Mouse (Mus musculus) lung, postnatal 25 days (tissue): ENCODE measurements around the gene Auts2.
A peak's percentile ranks its signal among the peaks of the same experiment; 100 is the strongest.

Source experiments
- DNase-seq: peaks from one replicate; pipeline ENCODE4 v3.0.0; 2022; ENCODE audit warnings: low spot score

Auts2 gene

GRCm38 (mm10) chr5:132255579-132255978 lies 287.6 kb downstream of the Auts2 start:
- no peak for DNase-seq

DNA sequence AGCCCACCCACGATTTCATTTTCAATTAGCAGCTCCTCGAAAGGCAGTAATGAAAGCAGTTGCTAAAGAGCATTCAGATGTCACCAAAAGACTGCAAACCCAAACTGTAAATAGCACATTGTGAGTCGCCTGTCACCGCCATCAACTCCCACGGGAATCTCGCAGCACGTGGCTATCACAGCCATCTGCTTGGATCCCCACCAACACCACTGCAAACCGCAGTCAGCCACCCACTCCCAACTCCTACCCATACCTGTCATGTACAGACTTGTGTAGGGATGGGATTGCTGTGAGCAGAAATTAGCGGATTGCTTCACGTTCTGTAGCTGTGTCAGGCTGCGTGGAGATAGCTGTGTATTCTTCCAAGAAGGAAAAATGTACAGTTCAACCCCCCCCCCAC lies 293.6 kb downstream of the Auts2 start:
- no peak for DNase-seq

- DNase-seq: no peak
Observed at GRCm38 (mm10) chr5:132248069-132248468, 295.1 kb downstream of the Auts2 start.

GRCm38 (mm10) chr5:132235460-132235859 lies 307.7 kb downstream of the Auts2 start:
- no peak for DNase-seq

DNA sequence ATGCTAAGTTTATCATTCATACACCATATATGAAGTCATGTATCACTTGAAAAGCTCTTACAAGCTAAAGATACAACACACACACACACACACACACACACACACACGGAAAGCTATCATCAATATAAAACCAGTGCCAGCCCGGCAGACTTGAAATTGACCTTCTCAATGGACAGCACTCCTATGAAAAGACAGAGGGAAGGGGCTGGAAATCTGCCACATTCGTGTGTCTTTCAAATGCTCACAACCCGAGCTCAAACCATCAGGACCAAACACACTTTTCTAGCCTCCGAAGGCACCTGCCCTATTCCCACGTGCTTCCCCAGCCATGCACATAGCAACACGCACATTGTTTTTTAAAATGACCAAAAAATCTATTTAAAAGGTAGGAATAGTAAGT lies 308.7 kb downstream of the Auts2 start:
- DNase-seq: no peak

- peak; percentile 56 for DNase-seq
Observed at GRCm38 (mm10) chr5:132231280-132232047, 311.7 kb downstream of the Auts2 start.

GRCm38 (mm10) chr5:132229644-132230357 lies 313.3 kb downstream of the Auts2 start:
- DNase-seq: peak; percentile 5

DNA sequence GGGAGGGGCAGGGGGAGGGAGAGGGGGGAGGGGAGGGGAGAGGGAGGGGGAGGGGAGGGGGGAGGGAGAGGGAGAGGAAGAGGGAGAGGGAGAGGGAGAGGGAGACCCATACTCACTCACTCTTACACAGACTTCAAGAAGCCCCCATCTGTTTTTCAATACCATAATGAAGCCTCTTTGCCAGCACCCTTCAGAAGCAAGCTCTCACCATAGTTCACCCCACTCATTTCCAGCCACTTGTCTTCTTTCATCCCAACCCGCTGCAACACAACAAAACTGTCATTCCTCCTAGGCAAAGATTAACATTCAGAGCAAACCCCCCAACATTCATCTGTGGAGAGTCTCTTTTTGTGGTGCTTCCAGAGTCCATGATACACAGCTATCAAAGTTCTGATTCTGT lies 314.1 kb downstream of the Auts2 start:
- DNase-seq: no peak

DNA sequence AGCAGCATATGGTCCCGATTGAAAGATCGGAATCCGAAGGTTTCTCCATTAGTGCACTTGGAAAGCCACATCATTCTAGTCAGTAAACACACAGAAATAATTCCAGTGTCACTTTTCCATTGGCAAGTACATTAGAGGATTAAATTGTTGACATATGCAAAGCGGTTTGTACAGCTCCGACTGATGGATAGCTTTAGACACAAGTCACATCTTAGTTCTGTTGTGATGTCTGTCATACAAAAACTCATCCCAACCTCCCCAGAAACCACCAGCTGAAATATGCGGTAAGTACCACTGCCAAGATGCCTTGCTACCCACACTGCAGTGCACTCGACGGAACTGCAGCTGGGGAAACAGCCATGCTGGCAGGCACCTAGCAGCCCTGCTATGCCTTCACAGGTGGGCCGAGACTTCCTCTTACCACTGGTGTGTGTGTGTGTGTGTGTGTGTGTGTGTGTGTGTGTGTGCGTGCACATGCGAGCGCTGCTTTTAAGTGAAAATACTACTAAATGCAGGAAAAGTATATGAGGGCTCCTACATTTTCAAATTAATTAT lies 322.7 kb downstream of the Auts2 start:
- no peak for DNase-seq

DNA sequence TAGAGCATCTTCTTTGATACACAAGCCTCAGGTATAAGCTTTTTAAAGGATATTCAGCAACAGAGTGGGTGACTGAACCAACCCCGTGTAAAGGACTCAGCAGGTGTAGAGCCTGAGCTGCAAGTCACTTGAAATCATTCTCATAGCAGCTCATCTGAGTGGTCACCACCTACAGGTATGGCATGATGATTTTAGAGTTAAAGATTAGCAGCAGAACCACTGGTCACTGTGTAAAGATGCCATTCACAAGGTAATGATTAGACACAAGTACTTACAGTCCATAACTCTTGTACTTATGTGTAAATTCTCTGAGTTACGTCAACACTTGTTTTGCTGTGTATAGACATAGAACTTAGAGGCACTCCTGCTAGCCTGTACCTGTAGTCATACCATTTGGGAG lies 327.0 kb downstream of the Auts2 start:
- no peak for DNase-seq

GRCm38 (mm10) chr5:132212446-132212845 lies 330.7 kb downstream of the Auts2 start:
- DNase-seq: no peak

GRCm38 (mm10) chr5:132209694-132210093 lies 333.4 kb downstream of the Auts2 start:
- DNase-seq: no peak

GRCm38 (mm10) chr5:132206220-132206619 lies 336.9 kb downstream of the Auts2 start:
- DNase-seq: no peak

- no peak for DNase-seq
Observed at GRCm38 (mm10) chr5:132203846-132204245, 339.3 kb downstream of the Auts2 start.

DNA sequence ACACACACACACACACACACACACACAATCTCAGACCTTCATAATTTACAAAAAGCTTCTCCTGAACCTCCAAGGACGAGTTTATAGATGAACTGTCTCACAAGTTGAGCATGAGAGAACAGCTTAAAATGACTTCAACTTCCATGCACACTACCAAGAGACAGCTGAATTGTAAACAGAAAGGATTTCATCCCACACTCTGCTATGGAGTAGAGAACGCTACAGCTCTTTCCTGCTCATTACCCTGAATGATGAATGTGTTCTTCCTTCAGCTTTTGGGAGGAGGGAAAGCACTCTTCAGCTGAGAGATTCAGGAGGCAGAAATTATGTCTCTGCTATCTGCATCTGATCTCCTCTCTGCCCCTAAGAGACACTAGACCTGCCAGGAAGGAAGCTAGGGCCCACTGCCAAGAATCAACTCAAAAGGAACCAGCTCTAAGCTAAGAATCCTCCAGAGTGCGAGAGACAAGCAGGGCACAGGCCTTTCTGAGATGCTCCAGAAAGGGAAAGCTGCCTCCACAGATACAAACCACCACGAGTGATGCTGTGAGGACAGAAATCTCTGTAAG lies 342.0 kb downstream of the Auts2 start:
- DNase-seq: no peak

- no peak for DNase-seq
Observed at GRCm38 (mm10) chr5:132200595-132200994, 342.5 kb downstream of the Auts2 start.

DNA sequence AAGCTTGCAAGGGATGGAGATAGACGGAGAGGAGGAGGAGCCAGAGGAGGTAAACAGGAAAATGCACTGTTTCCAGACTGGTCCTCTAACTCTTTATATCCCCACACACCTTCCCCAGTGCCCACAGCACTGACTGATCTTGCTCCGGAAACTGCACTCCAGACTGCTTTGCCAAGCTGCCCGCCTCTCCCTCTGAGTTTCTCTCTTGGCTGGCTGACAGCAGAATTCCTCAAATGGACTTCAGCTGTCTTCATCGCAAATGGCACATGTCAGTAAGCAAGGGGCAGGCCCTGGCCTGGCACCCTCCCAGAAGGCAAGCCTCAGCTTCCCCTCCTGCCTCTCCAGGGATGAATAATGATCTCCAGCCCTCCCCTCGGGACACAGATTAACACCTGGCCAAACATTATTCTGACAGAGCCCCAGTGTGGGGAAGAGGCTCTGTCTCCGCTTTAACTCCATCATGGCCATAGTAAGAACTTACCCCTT lies 348.1 kb downstream of the Auts2 start:
- peak; percentile 24 for DNase-seq

- DNase-seq: no peak
Observed at GRCm38 (mm10) chr5:132190190-132190589, 353.0 kb downstream of the Auts2 start.

DNA sequence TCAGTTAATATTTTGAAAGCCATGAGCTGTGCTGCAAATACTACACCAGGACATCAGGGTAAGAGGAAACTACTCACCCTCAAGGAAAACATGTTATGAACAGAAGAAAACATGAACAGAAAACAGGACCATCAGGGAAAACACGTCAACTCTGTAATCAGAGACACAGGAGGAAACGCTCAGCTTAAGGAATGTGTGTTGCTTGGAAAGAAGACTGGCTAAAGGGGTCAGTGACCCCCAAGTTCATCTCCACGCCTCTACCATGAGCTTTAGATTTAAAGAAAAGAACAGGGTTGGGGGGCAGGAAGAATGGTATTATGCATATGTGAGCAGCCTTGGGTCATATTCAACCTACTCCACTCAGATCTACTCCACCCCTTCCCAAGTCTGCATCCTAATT lies 356.5 kb downstream of the Auts2 start:
- DNase-seq: no peak

DNA sequence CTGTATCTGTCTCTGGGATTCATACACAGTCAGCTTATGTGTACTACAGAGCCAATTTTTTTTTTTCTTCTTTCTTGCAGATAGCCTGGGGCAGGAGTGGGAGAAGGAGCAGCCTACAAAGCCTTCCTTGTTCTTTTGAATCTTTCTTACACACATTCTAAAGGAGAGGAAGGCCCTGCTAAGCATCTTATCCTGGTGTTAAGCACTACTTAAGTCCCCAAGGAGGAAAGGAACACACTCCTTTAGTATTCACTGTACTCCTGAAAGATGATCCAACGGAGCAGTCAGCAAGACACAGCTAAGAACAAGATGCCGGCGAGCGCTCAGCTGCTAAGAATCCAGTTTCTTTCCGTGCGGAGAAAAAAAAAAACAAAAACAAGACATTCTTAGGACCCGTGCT lies 356.9 kb downstream of the Auts2 start:
- no peak for DNase-seq

- peak; percentile 11 for DNase-seq
Observed at GRCm38 (mm10) chr5:132184395-132185095, 358.6 kb downstream of the Auts2 start.

DNA sequence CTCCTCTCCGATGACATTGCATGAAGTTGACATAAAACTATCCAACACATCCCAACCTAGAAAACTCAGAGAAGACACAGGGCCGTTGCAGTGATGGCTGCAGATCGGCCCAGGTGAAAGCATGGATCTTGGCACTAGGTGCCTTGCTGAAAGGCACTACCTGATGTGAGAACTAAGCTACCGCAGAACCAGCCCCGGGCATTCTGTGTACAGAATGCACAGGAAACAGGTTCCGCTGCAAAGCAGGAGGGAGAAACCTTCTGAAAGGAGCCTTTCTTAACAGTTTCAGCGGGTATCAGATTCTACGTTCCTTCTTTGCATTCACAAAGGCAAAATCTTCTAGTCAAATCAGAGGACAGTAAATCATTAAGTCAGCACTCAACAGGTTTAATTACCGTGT lies 361.1 kb downstream of the Auts2 start:
- no peak for DNase-seq
